Mouse (Mus musculus) megakaryocyte progenitor cell, adult 5-6 weeks (primary cell): ENCODE measurements around the gene Prr7. TPM values are rescaled to one million over a fixed set of nuclear protein-coding genes. Genes with fewer than 3 reads are reported as not detected.

Source experiments
- ATAC-seq: replicated peaks from 2 replicates; pipeline ENCODE4 v1.8.0; 2016; ENCODE audit warnings: mild to moderate bottlenecking, moderate TSS enrichment, inconsistent platforms; ENCODE audit not compliant: poor library complexity
- total RNA-seq, 2 experiments: library from RNA; stranded (forward) in 1 of 2; stranded (reverse) in 1 of 2; fragments of 157-497, 149-512 nt in 1 of 2; fragments of 200-1000 nt in 1 of 2; gene quantifications; 2 replicates each; pipeline versions ENCODE4 v1.2.3 to v1.2.4; 2015 to 2017

Prr7 gene
- total RNA-seq, 2 experiments from 2014 or later: 0.72 to 1.5 TPM

- no peak for ATAC-seq
Observed at GRCm38 (mm10) chr13:55474621-55475069, 10.6 kb downstream of the Prr7 start.

GRCm38 (mm10) chr13:55475750-55476149 is 11.7 kb downstream of the Prr7 start:
- no peak for ATAC-seq

- ATAC-seq: no peak
Observed at GRCm38 (mm10) chr13:55476256-55476655, 12.2 kb downstream of the Prr7 start.

GRCm38 (mm10) chr13:55477492-55477891 is 13.4 kb downstream of the Prr7 start:
- ATAC-seq: no peak

GRCm38 (mm10) chr13:55478036-55478435 is 14.0 kb downstream of the Prr7 start:
- 0 out of 2 replicates have a peak, but pooled peaks have one; percentile 35 for ATAC-seq

- peak; percentile 73 for ATAC-seq
Observed at GRCm38 (mm10) chr13:55479008-55479407, 14.9 kb downstream of the Prr7 start.

- ATAC-seq: no peak
Observed at GRCm38 (mm10) chr13:55479929-55480328, 15.9 kb downstream of the Prr7 start.

- no peak for ATAC-seq
Observed at GRCm38 (mm10) chr13:55482542-55482941, 18.5 kb downstream of the Prr7 start.

GRCm38 (mm10) chr13:55483071-55483470 is 19.0 kb downstream of the Prr7 start:
- ATAC-seq: no peak

- ATAC-seq: no peak
Observed at GRCm38 (mm10) chr13:55483593-55483992, 19.5 kb downstream of the Prr7 start.

GRCm38 (mm10) chr13:55484520-55485088 is 20.5 kb downstream of the Prr7 start:
- ATAC-seq: no peak

- no peak for ATAC-seq
Observed at GRCm38 (mm10) chr13:55486029-55486794, 22.1 kb downstream of the Prr7 start.

GRCm38 (mm10) chr13:55486916-55487577 is 23.0 kb downstream of the Prr7 start:
- ATAC-seq: peak; percentile 29

- 0 out of 2 replicates have a peak, but pooled peaks have one; percentile 3 for ATAC-seq
Observed at GRCm38 (mm10) chr13:55487578-55488498, 23.8 kb downstream of the Prr7 start, which contains the start of gene Dbn1. TSS of gene Dbn1 (minus strand) at chr13:55488111.

GRCm38 (mm10) chr13:55494257-55494656 is 30.2 kb downstream of the Prr7 start:
- no peak for ATAC-seq

GRCm38 (mm10) chr13:55494883-55495621 is 31.0 kb downstream of the Prr7 start:
- ATAC-seq: peak; percentile 91

GRCm38 (mm10) chr13:55495702-55496101 is 31.6 kb downstream of the Prr7 start:
- no peak for ATAC-seq

GRCm38 (mm10) chr13:55496661-55497060 is 32.6 kb downstream of the Prr7 start:
- ATAC-seq: no peak

- ATAC-seq: no peak
Observed at GRCm38 (mm10) chr13:55498906-55499305, 34.8 kb downstream of the Prr7 start.

- ATAC-seq: no peak
Observed at GRCm38 (mm10) chr13:55500575-55500974, 36.5 kb downstream of the Prr7 start.
